Mouse (Mus musculus): ENCODE results near the gene Brd3os.

The Brd3os gene

DNA sequence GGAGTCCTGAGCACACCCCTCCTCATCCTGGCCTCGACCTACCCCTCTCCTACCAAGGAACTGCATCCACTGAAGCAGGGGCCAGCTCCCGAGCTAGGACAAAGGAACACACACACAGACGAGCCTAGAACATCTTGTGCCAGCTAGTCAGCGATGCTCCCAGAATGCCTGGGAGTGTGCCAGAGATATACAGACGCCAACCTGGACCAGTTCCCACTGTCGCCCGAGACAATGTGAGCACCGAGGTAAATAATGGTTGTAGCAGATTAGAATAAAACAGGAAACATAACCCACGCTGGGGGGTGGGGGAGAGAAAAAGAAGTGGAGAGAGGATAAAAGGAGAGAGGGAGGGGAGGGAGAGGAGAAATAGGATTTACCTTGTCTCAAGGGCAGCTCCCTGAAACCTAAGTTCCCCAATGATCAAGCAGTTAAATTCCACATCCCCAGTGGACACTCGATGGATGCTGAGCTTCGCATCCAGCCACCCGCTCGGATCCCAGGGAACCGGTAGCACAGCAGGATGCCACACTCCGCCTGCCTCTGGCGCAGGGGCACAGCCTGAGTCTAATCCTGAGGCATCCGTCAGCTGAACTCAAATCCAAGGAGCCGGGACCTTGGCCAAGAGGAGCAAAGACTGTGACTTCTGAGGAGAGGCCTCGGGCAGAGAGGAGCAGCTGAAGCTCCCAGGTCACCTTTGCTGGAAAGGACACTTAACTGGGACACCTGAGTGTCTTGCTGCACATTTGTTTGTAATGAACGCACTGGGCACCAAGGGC, 20.6 kb upstream of the Brd3os start:
- DNase-seq, result no peak

DNA sequence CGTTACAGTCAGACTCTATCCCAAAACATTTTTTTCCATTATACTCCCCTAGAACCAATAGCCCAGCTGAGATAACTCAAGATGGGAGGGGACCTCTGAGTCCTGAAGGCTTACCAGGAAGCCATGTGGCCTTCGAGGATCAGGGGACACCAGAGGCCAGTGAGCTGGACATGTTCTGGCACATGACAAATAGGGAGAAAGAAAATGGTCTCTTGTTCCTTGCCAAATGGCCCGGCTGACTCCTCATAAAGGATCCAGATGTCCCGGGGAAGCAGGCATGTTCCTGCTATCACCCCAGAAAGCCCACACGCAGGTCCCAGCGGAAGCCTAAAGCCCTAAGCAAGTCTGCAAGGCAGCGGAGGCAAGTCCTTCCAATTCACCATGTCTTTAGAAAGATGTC, 18.5 kb upstream of the Brd3os start:
- peak; percentile 68 to 74 for DNase-seq

DNA sequence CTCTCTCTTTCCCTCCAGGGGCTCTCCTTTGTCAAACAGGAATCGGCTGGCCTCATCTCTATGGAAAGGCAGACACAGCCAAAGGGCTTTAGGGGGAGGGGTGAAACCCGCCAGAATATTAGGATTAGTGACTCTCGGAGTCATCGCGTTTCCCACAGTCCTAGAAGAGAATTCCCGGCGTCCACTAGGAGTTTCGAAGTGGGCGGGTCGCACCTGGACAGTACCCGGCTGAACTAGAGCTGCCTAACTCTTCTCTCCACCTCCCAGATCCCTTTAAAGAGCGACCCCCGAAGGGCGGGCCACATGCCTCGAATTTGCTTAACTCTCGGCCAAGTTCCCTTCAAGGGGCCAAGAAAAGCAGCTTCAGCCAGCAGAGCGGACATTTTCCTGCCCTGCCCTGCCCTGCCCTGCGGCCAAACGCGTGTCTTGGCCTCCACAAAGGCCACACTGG, 16.9 kb upstream of the Brd3os start:
- DNase-seq, result peak; percentile 61 to 71

DNA sequence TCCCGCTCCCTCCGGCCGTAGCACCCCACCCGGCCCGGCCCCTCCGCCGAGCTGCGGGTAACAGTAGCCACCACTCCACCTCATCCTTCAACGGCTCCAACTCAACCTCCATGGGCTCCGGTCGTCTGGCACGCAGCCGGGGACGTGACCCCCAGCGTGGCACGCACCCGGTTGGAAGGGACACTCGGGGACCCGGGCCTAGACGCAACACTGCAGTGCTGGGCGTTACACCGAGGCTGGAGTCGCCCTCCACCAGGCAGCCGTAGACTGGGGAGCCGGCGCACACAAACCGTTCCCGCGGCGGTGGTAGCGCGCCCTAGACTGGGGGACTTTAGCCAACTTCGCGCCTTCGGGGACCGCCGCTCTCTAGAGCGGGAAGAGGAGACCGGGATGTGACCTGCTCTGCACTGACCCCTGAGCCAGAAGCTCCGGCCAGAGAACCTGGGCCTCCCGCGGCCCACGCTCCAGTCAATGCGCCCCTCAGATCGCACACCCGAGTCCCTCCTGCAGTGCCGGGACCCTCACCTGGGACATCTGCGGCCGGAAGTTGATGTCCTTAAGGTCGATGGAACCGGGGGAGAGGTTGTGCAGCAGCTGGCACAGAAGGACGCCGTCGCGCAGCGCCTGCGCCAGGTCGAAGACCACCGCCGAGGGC, 16.2 kb upstream of the Brd3os start:
- DNase-seq, result peak; percentile 53 to 68

DNA sequence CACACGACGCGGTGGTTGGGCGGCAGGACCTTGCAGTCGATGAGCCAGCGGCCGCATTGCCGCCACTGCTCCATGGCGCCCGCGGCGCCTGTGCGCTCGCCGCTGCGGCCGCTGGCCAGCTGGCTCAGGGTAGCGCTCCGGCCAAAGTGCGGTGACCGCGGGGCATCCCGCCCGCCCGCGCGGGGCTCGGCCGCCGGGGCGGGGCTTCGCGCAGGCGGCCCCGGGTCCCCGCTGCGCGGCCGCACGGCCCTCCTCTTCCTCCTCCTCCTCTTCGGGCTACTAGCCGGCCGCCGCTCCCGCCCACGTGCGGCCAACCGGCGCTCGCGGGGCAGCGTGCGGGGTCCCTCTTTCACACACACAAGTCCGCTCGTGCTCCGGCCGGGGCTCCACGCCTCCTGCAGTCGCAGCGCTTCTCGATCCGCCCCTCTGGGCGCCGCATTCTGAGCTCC, 15.7 kb upstream of the Brd3os start:
- peak in 1 of 2 experiments; percentile 69 for DNase-seq

DNA sequence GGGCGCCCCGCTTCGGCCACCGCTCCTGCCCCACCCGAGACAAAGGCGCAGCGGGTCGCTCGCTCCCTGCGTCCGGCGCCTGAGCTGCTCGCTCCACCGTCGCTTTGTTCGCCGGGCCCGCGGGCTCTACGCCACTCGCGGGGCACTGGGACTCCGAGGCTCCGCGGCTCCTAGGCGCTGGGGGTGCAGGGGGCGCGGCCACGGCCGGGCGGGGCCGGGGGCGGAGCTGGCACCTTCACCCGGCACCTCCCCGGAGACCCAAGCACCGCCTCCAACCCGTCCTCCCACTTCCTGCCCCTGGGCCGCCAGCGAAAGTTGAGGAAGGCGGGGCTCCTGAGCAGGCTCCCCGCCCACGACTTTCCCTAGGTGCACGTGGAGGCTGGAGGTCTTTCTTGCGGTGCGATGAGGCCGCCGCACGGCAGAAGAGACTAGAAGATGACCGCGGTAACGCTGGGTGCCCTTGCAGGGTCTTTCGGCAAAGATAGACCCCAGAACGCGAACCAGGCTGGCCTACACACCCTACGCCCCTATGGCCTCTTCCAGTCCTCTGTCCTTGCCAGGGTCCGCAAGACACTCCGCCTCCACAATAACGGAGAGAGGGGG, 15.2 kb upstream of the Brd3os start, which contains the start of gene Vav2:
Gene Vav2, minus strand, starts transcription at position 179 of the 603 bp plus-strand sequence.
- peak; percentile 94 to 96 for DNase-seq

DNA sequence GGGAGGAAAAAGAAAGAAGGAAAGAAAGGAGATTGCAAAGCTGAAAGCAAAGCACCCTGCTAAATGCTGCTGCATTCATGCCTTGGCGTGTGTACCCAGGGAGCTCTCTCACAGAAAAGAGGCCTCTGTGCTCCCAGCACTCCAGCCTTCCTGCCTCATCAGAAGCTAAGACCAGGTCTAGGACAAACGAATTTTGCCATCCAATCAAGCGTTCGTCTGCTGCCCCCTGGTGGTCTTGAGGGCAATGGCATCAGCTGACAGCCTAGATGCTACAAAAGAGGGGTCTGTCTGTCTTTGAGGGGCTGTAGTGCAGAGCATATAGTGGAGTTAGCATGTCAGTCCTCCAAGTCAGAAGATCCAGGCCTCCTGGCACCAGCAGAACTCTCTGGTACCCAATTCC, 14.1 kb upstream of the Brd3os start:
- DNase-seq, result peak; percentile 91 to 92

DNA sequence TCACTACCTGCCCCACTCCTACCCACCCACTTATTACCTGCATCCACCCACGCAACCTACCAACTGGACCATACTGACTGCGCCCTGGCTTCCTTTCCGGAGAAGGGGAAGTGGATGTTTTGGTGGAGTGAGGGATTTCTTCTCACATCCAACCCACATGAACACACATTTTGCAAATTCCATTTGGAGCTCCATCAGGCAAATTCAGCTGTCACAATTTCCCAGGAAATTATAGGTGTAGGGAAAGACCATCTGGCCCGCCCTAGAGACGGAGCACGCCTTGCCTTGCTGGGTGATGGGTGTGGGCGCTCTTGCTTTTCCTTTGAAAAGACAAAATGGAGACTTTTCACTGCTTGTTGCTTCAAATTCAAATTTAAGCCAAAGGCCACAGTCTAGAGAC, 11.5 kb upstream of the Brd3os start:
- no peak for DNase-seq

DNA sequence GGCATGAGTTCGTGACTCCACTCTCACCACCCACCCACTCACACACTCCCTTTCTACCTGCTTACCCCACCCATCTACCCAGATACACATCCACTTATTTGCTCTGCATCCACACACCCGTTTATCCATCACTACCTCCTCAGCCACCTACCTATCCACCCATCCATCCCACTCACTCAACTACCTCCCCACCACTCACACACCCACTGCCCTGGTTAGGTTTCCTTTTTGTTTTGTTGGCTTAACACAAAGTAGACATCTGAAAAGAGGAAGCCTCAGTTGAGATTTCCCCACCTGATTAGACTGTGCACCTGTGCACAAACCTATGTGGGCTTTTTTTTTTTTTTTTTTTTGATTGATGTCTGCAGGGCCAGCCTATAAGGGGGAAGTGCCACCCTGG, 9.5 kb upstream of the Brd3os start:
- no peak for DNase-seq

DNA sequence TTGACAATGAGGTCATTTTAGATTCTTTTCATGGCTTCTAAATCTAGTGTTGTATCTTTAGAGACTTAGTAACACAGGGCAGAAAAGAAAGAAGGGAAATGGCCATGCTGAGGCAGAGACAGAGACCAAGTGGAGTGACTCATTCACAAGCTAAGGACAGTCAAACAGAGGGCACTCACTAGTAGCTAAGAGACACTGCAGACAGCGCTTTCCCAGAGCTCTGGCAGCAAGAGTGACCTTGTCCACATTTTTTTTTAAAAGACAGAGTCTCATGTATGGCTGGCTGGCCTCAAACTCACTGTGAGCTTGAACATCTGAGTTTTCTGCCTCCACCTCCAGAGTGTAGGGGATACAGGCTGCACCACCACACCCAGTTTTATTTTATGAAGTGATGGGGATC, 4.2 kb upstream of the Brd3os start:
- no peak for DNase-seq

DNA sequence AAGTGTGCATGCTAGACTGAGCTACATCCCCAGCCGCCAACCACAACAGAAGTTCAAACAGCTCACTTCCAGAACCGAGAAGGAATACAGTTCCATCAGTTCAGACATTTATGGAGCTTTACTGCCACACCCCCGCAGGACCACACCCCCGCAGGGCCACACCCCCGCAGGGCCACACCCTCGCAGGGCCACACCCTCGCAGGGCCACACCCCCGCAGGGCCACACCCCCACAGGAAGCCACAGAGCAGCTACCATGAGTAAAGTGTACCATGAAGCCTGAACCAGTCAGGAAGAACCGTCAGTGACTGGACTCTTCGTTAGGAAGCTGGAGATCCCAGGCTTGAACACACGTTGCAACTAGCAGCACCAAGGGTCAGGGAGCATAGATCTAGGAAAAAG, 3.8 kb upstream of the Brd3os start:
- peak; percentile 59 to 74 for DNase-seq

DNA sequence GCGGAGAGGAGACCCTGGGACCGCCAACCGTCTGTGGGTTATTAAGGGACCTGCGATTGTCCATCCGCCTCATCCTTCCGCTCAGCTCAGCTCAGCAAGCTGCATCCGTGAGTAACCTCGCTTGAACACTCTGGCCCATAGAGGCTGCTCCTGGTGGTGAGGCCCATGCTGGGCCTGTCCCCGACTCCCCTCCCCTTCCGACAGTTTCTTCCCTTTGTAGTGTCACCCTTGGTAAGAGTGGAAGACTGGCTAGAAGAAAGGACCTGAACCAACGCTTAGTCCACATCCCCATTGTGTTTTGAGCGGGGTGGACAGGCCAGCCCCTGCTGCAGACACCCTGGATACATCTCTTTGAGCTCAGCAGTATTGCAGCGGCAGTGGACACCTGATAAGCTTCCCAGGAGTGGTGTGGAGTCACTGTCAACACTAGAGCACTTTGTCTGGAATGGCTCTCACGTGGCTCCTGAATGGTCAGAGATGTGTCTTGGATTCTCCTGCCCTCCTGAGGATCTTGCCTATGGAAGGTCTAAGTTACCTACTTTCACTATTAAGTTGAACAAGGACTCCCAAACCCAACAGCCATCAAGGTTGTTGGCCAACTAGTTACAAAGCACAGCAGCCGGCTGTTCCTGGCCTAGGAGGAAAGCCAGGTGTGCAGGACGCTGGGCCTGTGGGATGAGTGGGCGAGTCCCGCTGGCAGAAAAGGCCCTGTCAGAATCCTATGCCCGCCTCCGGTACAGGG, 755 bp downstream of the Brd3os start:
- no peak for DNase-seq

DNA sequence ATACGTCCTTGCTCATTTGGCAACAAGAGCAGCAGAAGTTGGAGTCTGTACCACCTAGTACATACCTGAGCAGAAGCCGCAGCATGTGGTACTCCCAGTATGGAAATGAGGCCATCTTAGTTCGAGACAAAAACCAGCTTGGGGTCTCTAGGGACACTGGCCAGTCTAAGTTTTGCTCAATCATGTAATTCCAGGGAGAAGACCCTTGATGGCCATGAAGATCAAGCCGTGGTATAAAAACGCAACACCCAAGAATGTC, 1.3 kb downstream of the Brd3os start:
- no peak for DNase-seq

DNA sequence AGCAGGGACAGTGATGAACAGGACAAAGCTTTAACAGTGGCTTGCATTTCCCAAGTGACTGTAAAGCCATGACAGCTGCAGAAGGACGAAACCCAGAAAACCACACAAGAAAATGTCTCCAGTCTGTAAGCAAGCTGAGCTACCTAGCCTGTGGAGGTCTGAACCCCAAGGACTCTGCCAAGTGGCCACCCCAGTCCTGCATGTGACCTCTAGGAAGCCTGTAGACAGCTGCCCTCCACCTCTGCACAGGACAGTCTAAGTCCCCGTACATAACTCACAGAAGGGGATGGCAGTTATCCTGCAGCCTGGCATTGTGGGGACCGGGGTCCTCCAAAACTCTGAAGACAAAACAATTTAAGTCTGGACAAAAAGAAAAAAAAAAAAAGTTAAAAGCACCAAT, 3.8 kb downstream of the Brd3os start:
- no peak for DNase-seq

DNA sequence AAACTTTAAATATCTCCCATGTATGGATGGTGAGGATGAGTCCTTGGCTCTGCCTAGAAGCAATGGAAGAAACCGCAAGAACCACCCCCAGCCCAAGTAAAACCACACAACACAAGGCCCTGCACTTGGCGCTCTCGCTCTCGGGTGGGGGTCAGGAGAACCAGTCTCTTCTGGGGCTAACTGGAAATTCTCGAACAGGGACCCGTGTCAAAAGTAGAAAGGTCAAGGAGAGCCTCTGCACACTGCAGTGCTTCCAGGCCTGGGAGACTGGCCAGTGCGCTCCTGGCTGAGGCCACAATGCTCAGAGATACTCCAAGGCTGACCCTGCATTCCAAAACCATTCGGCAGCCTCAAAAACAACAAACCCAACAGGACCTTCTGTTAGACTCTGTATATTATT, 4.7 kb downstream of the Brd3os start:
- DNase-seq, result no peak

DNA sequence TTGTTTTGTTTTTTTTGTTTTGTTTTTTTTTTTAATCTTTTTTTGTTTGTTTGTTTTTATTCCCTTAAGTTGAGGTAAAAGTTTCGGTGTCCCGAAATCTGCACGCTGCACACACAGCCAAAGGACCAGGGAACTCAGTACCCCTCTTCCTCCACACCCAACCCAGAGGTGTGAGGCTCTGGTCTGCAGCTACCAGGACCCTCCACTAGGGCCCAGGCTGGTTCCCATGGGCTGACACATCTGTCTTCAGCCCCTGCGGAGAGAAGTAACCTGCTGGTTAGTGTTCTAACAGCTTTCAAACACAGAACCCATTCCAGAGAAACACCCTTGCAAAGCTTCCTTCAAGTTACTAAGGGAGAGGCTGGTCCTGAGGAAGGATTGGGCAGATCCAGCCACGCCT, 5.7 kb downstream of the Brd3os start:
- peak in 1 of 2 experiments; percentile 48 for DNase-seq

DNA sequence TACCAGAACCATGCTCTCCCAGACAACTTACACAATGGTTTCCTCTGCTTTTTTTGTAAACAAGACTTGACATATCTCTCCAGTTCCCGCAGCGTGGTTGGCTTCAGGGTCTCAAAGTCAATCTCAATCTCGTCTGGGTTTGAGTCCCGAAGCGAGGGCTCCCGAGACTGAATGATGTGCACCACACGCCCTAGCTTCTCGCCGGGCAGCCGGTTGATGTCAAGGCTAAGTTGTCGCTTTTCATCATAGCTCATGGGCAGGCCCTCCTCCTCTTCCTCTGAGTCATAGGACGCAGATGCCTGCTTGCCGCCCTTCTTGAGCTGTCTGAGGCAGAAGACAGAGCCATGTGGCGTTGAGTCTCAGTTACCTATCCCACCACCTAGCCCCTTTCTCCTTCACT, 8.1 kb downstream of the Brd3os start:
- DNase-seq, result no peak

DNA sequence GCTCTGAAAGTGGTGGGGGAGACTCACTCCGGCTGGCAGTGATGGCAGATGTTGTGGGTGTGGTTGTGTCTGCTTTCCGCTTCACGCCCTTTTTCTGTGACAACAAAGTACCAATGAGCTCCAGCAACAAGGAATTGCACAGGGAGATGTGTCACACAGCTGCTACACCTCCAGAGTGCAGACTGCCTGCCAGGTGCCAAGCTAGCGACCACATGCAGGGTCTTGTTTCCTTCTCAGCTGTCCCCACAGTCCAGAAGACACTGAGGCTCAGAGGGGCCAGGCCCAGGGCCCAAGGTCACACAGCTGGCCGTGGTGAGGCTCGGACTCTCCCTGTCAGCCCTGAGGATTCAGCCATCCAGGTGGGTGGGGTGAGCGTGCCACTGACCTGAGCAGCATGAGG, 17.6 kb downstream of the Brd3os start:
- DNase-seq, result no peak

DNA sequence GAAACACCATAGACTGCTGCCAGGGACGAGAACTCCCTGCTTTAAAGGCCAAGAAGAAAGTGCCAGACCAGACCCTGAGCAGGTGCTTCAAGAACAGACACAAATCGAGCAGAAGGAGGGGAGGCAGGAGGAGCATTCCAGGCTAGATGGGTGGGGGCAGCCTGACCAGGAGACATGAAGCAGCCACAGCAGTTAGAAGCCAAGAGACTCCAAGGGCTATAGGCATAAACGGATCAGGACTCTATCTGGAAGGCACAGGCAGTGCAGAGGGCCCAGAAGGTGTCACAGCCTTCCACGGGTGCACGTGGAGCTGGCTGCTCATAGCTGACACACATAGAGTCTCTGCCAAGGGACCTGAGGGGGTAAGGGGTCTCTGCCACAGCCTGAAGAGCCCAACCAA, 18.0 kb downstream of the Brd3os start:
- DNase-seq, result no peak

DNA sequence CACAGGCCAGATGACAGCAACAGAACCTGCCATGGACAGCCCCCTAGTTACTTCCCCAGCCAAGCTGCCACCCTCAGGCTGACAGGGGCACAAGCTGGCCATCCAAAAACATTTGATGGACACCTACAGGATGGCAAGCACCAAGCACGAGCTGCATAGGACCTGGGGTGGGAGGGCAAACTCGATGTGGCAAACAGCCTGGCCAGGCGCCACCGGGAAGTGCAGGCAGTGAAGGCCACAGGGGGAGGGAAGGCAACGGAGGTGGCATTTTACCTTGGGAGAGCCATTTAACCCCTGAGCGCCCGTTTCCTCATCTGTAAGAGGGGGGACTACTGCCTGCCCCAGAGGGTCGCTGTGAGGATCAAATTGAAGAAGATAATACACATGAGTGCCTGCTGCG, 18.5 kb downstream of the Brd3os start:
- no peak for DNase-seq

DNA sequence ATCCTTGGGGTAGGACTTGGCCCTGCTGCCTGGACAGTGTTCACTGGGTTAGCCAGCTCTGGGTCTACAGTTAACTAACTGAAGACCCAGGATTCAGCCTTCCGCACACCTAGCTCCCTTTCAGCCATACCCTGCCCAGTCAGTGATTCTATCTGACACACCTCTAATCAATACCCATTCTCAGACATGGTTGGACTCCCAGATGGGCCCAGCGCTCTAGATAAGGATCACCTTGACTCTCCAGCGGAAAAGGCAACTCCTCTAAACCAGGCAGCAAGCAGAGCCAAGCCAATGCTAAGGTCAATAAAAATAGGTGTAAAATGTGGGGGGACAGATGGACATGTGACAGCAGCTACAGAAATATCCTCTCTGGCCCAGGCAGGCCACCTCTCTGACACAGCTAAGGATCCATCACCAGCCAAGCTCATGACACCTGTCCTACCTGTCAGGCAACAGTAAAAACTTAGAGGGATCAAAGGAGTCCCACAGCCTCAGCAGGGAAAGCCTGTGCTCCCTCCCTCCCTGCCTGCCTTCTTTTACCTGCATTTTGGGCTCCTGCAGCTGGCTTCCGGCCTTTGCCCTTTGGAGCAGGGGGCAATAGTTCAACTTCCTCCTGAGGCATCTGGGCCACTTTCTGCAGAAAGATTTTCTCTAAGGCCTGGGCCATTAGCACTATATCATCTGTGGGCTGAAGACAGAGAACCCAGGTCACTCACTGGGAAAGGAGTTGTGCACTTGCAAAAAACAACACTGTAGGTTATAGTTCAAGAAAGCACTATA, 19.9 kb downstream of the Brd3os start:
- peak in 1 of 2 experiments; percentile 54 for DNase-seq

DNA sequence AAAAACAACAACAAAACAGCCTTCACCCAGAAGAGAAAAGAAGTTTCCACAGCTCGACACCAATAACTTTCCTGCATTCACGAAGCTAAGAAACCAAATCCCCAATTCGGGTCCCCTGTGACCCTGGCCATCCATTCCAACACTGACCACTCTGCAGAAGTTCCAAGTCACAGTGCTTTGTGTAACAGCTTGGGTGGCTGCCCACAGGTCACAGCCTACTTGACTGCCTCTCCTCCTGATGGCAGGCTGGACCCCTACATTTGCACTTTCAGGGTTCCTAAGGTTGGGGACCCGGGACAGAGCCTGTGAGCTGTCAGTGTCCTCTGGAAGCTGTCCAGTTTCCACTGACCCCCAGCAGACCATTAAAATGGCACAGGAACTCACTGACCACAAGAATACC, 20.8 kb downstream of the Brd3os start:
- DNase-seq, result no peak

Measured in kidney, postnatal 4 days (tissue).